Mouse (Mus musculus): ENCODE measurements at regions not wholly inside any gene's neighbourhood (a gene's known extent, or its start where the extent isn't known, plus 50 kb on each side); places are given as distances from the start of the nearest gene placed in this dataset.
"Not testable (repeated sequence)": the region's sequence is repeated elsewhere in the genome, so short reads cannot be mapped to it uniquely, and the experiment has no call there.

DNA sequence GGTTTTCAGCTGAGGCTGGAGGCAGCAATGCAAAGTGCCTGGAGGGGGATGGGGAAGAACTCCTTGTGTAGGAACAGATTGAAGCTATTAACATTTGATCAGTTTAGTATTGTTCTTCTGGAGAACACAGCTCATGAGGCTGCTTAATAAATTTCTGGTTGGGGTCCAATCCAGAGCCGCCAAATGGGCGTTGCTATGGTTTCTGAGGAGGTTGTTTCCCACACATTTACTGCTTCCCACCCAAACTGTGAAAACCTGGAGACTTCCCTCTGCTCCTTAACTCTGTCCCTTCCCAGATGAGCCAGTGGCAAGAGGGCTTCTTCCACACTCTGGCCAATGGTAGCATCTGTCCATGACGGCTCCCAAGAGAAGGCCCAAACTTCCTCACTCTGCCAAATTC is 113.2 kb upstream of the Klf4 start:
- intact Hi-C loops (cut with DNase I) = no loop called here

DNA sequence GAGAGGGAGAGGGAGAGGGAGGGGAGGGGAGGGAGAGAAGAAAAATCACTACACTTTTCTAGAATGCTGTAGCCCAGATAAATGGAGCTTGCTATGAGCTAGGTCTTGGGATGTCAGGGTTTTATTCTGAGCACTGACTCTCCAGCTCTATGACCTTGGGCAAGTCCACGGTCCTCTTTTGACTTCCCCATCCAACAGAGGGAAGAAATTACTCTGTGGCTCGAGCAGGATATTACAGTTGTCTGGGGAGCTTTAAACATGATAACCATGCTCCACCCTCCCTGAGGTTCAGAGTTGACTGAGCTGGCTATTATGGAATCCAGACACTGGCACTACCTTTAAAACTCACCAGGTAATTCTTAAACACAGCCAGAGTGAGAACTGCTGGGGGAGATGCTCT is 112.6 kb upstream of the Klf4 start:
- intact Hi-C loops (cut with DNase I) = no loop called here

DNA sequence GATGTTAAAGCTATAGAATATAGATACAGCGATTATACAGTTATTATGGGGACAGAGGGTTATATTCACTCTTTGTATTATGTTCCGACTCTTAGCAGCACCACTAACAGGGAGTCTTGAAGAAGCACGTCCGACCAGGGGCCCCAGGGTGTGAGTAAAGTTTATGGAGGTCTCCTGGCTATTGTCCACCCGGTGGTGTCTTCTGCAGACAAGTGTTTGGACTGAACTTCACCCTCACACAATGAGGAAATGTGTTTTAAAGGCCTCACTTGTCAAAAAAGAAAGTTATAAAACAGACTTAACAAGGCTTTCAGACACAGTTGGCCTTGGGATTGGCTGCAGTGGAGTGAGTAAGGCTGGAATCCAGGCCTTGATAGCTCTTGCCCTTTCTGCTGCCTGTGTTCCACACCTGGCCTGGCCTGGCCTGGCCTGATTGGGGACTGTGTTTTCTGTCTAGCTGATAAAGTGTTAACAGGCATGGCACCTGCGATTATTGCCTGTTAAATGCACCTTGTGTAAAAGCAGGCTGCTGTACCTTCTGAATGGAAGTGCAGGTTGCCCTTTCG is 102.8 kb upstream of the Klf4 start:
- intact Hi-C loops (cut with DNase I) = no loop called here

GRCm38 (mm10) chr4:55631157-55631556 is 98.9 kb upstream of the Klf4 start:
- intact Hi-C loops (cut with DNase I) = no loop called here

- intact Hi-C loops (cut with DNase I) = not testable (repeated sequence)
Measured at GRCm38 (mm10) chr4:55630215-55630614, 97.9 kb upstream of the Klf4 start.

DNA sequence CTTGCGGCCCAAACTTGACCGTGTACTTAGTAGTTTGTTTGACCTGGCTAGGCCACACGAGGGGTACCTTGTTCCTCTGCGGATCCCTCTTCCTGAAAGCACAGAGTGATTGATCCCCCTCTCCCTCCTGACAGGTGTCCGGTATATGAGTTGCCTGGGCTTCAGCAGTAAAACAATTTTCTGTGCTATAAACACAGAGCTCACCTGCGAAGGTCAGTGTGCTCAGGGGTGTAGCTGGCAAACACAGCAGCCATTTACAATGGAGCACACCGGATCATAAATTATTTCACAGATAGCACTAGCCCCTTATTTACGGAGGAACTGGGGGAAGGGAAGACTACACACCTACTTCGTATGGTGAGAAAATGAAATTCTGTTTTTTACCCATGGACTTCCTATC is 92.5 kb upstream of the Klf4 start:
- intact Hi-C loops (cut with DNase I) = no loop called here

GRCm38 (mm10) chr4:55623151-55623760 is 91.0 kb upstream of the Klf4 start:
- intact Hi-C loops (cut with DNase I) = no loop called here

GRCm38 (mm10) chr4:55622651-55623050 is 90.4 kb upstream of the Klf4 start:
- intact Hi-C loops (cut with DNase I) = no loop called here

- intact Hi-C loops (cut with DNase I) = no loop called here
Measured at GRCm38 (mm10) chr4:55619891-55620290, 87.6 kb upstream of the Klf4 start.

- intact Hi-C loops (cut with DNase I) = no loop called here
Measured at GRCm38 (mm10) chr4:55615808-55616207, 83.5 kb upstream of the Klf4 start.

GRCm38 (mm10) chr4:55613523-55613922 is 81.3 kb upstream of the Klf4 start:
- intact Hi-C loops (cut with DNase I) = no loop called here

- intact Hi-C loops (cut with DNase I) = no loop called here
Measured at GRCm38 (mm10) chr4:55610998-55611397, 78.7 kb upstream of the Klf4 start.

- intact Hi-C loops (cut with DNase I) = no loop called here
Measured at GRCm38 (mm10) chr4:55609214-55609613, 76.9 kb upstream of the Klf4 start.

GRCm38 (mm10) chr4:55605541-55605940 is 73.3 kb upstream of the Klf4 start:
- intact Hi-C loops (cut with DNase I) = no loop called here

DNA sequence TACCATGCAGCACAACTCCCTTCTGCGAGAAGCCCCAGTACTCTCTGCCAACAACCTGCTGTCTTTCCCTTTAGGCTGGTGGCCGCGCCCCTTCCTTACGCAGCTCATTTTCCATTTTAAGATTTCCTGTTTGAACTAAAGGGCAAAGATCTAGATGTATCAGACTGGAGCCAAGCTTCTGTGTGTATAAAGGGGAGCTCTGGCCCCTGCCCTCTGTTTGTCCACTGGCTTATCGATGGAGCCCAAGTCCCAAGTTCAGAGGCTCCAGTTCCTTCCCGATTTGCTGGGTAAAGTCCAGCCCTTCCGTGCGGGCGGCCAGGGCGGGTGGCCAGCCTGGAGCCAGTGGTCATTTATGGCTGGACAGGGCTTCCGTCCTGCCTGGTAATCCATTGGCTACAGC is 72.6 kb upstream of the Klf4 start:
- intact Hi-C loops (cut with DNase I) = no loop called here

DNA sequence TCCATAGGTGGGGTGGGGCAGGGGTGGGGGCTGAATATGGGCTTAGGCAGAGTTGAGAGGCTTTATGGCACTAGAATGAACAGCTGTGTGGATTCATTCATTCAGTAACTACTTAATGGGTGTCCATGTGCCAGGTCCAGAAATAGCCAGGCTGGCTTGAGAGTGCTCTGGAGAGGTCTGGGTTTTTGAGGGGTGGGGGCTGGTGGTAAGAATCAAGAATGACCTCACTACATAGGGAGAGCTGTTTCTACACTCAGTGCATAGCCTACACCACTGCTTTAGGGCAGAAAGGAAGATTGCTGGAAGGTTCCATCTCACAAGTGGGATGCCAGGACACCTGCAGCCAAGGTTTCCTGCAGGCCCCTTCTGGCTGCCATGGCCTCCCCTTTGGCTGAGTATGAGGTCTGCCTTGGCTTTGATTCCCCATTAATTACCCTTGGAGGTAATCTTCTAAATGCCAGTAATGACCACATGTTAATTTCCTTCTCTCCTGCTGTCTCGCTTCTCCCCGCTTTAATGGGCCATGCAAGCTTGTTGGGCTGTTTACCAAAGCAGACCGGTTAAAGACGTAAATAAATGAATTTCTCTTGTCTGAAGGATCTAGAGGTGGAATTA is 71.7 kb upstream of the Klf4 start:
- intact Hi-C loops (cut with DNase I) = no loop called here

DNA sequence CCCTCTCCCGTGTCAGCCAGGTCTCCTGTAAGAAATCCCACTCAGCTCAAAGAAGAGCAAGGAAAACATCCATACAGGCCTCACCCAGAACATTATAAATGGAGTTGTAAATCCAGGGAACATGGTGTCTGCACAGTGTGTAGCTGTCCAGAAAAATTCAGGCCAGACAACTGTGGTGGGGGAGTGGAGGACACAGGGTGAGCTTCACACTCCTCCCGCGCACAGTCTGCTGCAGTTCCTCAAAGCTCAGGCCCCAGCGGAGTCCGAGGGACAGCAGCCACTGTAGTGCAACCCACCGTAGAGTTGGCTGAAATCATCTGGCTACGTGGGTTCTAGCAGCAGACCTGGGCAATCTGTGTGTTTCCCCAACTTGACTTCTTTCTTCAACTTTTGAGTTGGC is 62.9 kb upstream of the Klf4 start:
- intact Hi-C loops (cut with DNase I) = no loop called here

- intact Hi-C loops (cut with DNase I) = no loop called here
Measured at GRCm38 (mm10) chr4:55594699-55595098, 62.4 kb upstream of the Klf4 start.

GRCm38 (mm10) chr4:55593132-55593531 is 60.9 kb upstream of the Klf4 start:
- intact Hi-C loops (cut with DNase I) = no loop called here

GRCm38 (mm10) chr4:55586212-55586611 is 53.9 kb upstream of the Klf4 start:
- intact Hi-C loops (cut with DNase I) = no loop called here

DNA sequence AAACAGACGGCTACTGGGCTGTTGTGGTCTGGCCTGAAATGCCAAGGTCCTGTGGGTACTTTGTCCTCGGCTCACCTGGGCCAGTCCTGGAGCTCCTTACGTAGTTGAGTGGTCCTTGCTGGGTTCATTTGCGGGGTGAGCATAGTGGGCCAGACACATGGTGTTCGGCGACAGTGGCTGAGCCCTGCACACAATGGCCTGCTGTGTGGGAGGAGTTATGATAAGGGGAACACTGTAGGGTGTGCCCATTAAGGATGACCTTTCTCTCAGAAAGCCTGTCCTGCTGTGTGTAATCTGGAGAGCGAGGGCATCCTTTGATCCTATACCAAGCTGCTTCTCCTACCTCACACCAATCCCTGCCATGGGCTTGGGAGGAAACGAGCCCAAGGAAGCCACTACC is 51.3 kb upstream of the Klf4 start:
- intact Hi-C loops (cut with DNase I) = no loop called here
